Mouse (Mus musculus): ENCODE data around the gene Pold1.

Pold1 gene

DNA sequence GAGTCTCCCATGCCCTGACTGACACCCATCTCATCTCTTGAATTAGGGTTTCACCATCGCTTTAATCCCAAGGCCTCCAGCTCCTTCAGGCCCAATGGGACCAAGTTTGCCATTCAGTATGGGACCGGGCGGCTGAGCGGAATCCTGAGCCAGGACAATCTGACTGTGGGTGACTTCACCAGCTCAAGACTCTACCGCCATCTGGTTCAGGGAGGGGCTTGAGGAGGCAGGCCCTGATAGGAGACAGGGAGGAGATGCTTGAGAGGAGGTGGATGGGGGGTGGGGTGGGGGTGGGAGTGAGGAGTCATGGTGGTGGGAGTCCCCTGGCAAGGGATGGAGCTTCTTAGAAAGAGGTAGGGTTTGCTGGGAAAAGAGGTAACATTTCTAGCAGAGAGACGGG, 33.0 kb upstream of the Pold1 start:
- DNase-seq (ENCODE audit: extremely low spot score, low spot score), result no peak

DNA sequence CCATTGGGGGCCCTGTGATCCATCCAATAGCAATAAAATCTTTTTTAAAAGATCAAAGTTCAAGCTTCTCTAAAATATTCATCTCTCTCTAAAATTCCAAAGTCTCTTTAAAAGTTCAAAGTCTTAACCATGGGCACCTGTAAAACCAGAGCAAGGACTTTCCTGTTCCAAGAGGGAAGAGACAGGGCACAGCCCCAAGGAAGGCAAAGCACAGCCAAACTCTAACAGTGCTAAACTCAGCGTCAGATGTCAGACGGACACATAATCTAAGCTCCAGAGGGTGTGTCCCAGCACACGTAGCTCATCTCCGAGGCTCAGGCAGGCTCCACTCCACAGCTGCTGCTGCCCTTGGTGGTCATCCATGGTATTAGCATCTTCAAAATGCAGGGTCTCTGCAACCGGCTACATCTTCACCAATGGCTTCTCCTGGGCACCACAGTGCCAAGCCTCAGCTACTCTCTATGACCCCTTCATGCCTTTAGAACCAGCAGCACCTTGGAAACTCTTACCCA, 27.7 kb upstream of the Pold1 start:
- DNase-seq (ENCODE audit: extremely low spot score, low spot score), result no peak

DNA sequence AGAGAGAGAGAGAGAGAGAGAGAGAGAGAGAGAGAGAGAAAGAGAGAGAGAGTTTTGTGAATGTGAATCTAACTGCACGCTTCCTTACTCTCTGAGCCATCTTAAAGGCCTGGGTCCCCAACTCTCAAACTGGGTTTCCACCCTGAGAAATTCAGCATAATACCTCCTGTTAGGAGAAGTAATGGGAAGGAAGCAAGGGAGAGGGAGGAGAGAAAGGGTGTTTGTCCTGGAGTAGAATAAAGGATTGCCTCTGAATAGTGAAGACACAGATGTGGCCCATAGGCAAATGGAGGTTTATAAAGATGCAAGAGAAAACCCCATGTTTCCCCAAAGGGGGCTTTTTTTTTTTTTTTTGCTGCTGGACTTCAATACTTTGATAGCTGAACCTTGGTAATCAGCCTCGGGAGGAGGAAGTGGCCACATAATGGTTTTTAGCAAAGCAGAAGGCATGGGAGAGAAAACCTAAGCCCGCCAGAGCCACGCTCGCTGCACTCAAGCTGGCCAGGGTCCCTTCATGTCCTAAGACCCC, 24.4 kb upstream of the Pold1 start:
- no peak for DNase-seq (ENCODE audit: extremely low spot score, low spot score)

- no peak for DNase-seq (ENCODE audit: extremely low spot score, low spot score)
Measured at GRCm38 (mm10) chr7:44572213-44572701, 23.6 kb upstream of the Pold1 start, which contains the start of gene Napsa. Gene Napsa (plus strand): TSS chr7:44572380.

DNA sequence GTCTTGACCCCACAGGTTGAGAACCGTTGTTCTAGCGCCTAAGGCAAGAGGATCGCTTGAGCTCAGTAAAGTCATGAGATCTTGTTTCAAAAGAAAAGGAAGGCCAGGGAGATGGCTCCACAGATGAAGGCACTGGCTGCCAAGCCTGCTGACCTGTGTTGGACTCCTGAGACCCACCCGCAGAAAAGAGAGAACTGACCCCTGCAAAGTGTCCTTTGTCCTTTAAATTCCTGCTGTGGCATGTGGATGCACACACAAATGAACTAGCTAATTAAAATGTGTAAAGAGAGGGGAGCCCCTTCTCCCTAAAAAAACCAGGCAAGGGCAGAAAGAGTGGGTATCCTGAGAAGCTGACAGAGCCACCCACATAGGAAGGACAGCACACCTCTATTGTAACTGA, 23.2 kb upstream of the Pold1 start:
- DNase-seq (ENCODE audit: extremely low spot score, low spot score), result no peak

GRCm38 (mm10) chr7:44570989-44571388, 22.3 kb upstream of the Pold1 start:
- DNase-seq (ENCODE audit: extremely low spot score, low spot score), result no peak

DNA sequence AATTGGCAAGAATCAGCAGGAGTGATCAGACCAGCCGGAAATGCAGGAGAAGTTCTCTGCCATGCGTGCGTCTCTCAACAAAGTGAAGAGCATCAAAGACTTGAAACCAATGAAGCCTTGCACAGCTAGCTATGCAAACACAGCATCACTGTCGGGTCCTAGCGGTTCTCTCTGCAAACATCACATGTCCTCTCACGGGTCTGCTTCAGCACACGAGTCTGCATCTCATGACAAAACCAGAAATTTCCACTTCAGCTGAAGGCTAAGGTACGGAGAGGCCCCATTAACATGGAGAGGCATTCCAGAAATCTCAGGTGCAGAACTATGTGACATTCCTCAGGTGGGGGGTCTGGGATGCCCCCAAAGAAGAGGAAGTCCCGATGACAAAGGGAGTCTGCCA, 20.2 kb upstream of the Pold1 start:
- DNase-seq (ENCODE audit: extremely low spot score, low spot score), result no peak

GRCm38 (mm10) chr7:44565414-44565813, 16.8 kb upstream of the Pold1 start:
- DNase-seq (ENCODE audit: extremely low spot score, low spot score), result no peak

GRCm38 (mm10) chr7:44564486-44564885, 15.8 kb upstream of the Pold1 start:
- no peak for DNase-seq (ENCODE audit: extremely low spot score, low spot score)

- DNase-seq (ENCODE audit: extremely low spot score, low spot score), result no peak
Measured at GRCm38 (mm10) chr7:44563284-44563683, 14.6 kb upstream of the Pold1 start.

DNA sequence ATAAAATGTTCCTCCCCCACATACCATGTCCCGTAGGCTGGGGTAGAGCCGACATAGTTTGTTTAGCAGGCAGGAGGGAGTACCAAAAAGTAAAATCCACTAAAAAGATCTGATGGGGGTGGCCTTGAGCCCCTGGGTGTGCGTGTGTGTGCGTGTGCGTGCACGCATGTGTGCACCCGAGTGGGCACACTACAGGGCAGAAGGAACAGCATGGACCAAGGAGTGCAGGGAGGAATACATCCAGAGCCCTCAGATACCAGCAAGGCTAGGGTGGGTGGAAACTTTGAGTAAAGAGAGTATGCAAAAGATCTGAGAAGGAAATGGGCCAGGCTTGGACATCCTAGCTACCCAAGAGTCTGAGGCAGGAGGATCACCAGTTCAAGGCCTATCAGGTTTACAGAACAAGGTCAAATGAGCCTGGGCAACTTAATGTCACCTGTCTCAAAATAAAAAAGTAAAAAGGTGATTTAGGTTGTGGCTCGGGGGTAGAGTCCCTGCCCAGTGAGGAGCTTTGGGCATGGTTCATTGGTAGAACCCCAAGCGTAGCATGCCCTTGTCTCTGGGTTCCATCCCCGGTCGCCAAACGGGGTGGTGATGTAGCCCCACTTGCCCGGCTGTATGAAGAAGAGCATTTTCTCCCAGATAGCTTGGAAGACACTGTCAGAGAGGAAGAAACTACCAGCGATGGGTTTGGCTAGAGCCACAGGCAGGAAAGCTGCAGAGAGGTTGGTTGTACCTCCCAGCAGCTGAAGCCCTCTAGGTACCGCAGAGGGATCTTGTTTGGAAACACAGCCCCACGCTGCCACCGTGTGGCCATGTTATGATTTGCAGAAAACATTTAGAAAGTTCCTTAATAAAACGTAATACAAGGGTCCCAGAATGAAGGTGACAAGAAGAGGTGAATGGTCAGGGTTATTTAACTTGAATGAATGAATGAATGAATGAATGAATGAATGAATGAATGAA, 12.1 kb upstream of the Pold1 start:
- DNase-seq (ENCODE audit: extremely low spot score, low spot score), result peak; percentile 73

DNA sequence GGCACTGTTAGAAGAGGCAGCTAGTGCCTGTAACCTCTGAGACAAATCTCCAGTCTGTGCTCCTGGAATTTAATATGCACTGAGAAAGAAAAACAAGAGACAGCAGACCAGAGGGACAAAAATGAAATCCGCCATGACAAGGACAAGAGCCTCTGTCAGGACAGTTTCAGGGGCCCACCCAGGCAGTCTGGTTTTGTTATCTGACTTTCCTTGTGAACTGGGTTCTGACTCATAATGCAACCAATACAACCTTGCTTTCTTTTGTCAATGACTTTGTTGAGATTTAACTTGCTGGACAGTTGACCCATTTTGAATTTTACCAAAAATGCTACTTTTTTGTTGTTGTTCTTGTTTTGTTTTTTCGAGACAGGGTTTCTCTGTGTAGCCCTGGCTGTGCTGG, 9.0 kb upstream of the Pold1 start:
- DNase-seq (ENCODE audit: extremely low spot score, low spot score), result no peak

DNA sequence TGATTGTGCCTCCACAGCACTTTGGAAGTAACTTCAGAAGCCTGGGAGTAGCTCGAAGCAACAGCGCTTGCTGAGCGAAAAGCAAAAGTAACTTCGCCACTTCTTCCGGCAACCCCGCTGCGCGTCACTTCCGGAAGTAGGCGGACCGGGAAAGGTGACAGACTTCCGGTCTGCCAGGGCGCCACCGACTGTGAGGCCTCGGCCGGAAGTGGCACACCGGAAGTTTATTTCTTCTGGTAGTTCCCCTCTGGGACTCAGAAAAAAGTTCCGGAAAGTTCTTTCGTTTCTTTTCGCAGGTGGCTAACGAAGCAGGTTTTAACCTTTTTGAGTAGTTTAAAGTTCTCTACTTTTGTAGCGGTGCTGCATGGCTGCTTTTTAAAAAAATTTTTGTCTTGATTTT, 5.2 kb upstream of the Pold1 start, which contains the start of gene Nr1h2:
Nr1h2 (minus strand) TSS at position 126 of the 400 bp plus-strand sequence.
- DNase-seq (ENCODE audit: extremely low spot score, low spot score), result peak; percentile 97

- peak; percentile 90 for DNase-seq (ENCODE audit: extremely low spot score, low spot score)
Measured at GRCm38 (mm10) chr7:44553196-44553764, 4.6 kb upstream of the Pold1 start.

- DNase-seq (ENCODE audit: extremely low spot score, low spot score), result no peak
Measured at GRCm38 (mm10) chr7:44552141-44552908, 3.7 kb upstream of the Pold1 start.

GRCm38 (mm10) chr7:44551731-44552130, 3.1 kb upstream of the Pold1 start:
- no peak for DNase-seq (ENCODE audit: extremely low spot score, low spot score)

DNA sequence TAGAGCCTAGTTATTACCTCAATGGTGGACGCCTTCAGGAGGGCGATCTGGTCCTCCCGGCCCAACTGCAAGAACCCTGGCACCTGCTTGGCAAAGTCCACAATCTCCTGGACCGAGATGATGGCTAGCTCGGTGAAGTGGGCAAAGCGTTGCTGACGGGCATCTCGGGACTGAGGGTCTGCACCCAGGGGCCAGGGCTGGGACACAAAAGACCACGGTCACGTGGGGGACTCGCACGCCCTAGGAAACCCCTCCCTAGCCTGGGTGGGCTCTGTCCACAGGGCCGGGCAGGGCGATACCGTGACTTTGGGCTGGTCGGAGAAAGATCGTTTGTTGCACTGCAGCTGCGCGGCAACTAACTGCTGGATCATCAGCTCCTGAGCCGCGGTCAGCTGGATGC, 2.7 kb upstream of the Pold1 start:
- DNase-seq (ENCODE audit: extremely low spot score, low spot score), result no peak

DNA sequence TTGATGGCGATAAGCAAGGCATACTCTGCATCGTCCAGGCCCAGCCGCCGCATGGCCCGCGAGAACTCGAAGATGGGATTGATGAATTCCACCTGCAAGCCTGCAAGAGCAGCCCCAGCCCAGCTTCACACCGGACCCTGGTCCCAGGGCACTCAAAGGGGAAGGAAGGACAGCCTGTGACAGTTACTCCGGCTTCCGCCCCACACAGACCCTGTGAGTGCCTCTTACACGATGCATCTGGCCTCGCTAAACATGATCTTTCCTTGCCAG, 1.7 kb upstream of the Pold1 start:
- DNase-seq (ENCODE audit: extremely low spot score, low spot score), result no peak

DNA sequence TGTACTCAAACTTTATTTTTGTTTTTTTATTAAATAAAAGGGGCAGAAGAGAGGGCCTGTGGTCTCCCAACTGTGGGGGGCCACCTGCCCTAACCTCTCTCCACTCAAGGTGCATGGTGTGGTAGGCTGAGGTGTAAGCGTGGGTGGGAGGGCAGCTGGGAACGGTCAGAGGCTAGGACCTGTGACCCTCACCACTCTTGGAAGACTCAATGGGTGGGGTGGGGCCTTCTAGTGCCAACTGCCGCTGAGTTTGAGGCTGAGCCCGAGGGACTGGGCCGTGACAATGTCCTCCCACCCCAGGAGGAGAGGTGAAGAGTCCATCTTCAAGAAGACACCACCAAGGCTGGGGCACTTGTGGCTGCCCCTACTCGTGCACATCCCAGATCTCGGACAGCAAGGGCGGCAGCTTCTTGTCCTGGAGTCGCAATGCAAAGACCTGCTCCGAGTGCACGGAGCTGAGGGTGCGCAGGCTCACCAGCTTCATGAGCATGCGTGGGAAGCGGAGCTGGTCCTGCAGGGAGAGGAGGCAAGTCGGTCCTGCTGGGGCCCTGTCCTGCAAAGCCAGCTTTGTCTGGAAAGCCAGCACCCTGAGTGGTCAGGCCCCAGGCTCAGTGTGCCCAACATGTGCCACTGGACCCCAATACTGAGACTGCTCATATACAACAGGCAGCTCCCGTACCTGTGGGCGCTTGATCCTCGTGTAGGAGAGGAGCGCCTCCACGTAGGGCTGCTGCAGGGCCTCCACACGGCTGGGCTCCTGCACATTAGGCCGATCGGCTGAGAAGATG, 1.2 kb upstream of the Pold1 start:
- DNase-seq (ENCODE audit: extremely low spot score, low spot score), result no peak

- DNase-seq (ENCODE audit: extremely low spot score, low spot score), result no peak
Measured at GRCm38 (mm10) chr7:44547725-44548124, 924 bp downstream of the Pold1 start.

- DNase-seq (ENCODE audit: extremely low spot score, low spot score), result no peak
Measured at GRCm38 (mm10) chr7:44547041-44547440, 1.6 kb downstream of the Pold1 start.
